Mouse (Mus musculus): Measurements from ENCODE around the gene Akr1a1. TPM values are rescaled to one million over a fixed set of nuclear protein-coding genes. Genes with fewer than 3 reads are reported as not detected.
A peak's percentile ranks its signal among the peaks of the same experiment; 100 is the strongest.

The Akr1a1 gene
- 176 and 194 TPM in 2 replicates for polyA plus RNA-seq (2012; rRNA removed)
- 275 and 295 TPM in 2 replicates for polyA plus RNA-seq (2014; fragmentation: Nextera tagmentation; extraction: Ambion mirVana)

DNA sequence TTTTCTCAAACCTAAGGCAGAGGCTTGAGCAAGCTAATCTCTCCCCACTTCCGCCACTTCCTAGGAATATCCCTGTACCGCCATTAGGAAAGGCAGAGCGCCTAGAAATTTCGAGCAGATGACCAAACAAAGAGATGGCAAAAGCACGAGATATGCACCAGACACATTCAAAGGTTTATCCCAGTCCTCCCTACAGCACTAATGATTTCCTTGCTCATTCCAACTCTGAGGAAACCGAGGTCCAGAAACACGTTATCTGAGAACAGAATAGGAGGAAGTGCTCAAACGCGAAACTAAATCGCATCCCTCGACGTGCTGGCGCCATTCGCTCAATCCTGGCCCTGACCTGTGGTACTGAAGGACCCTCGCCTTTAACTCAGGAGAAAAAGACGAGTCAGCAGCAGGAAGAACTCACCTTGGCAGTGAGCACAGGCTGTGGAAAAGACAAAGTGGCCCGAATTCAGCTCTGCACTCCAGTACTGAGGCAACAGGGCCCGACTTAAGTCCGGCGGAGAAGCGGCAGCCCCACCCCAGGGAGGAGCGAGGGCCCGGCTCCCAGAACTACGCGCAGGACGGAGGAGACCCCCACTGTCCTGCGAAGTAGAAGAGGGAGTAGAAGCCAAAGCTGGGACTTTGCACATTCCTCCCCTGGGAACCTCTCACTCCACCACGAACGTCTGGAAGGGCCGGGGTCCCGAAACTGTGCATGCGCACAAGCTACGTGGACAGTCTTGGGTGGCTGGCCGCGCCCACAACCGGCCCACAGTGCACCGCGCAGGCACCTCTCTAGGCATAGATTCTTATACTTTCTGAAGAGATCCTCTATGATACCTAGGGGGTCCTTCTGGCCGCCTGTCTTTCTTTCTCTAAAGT lies at the start of gene Akr1a1:
Gene Akr1a1, minus strand, starts transcription at position 757 of the 873 bp plus-strand sequence.
- H3K4me3 ChIP-seq (ENCODE audit: insufficient read depth in 1 of 2, low read depth in 2 of 2, low read length in 2 of 2): peak within 1 kb of the TSS; percentile 85 to 97
- H3K4me2 ChIP-seq (ENCODE audit: low read depth): peak within 1 kb of the TSS; percentile 84
- under 1% methylated on average over 39 of the region's 39 CpGs for WGBS (ENCODE audit: insufficient replicate concordance)
- peaks cover 5% of the 10 kb centered on the region for H3K36me3 ChIP-seq (replicated peaks; ENCODE audit: control insufficient read depth, insufficient read depth, low read depth)
- H3K9me3 ChIP-seq (ENCODE audit: control insufficient read depth, low read length): no peaks in the 10 kb centered on the region
- peaks cover 17 to 22% of the 10 kb centered on the region in 2 experiments for H3K4me1 ChIP-seq (replicated peaks; ENCODE audit: control insufficient read depth in 2 of 2, insufficient read depth in 2 of 2, low read length in 1 of 2)
- no peaks in the 10 kb centered on the region for H3K27me3 ChIP-seq (ENCODE audit: control insufficient read depth, insufficient read depth, low read length)
- ATAC-seq (ENCODE audit: insufficient read depth): peak; percentile 93
- TF ChIP-seq CTCF (IDR thresholded peaks at IDR 0.05; ENCODE audit: low read depth): 0 out of 2 replicates have a peak, but pooled peaks have one; percentile 2
- TF ChIP-seq EP300 (IDR thresholded peaks at IDR 0.05; ENCODE audit: low read depth): no peak
- peak within 1 kb of the TSS; percentile 79 for H3K27ac ChIP-seq
- DNase-seq (ENCODE audit: low read depth in 3 of 3, low spot score in 3 of 3): peak; percentile 58 to 69 (median 64)
- H3K9ac ChIP-seq (replicated peaks): peak within 1 kb of the TSS; percentile 92

DNA sequence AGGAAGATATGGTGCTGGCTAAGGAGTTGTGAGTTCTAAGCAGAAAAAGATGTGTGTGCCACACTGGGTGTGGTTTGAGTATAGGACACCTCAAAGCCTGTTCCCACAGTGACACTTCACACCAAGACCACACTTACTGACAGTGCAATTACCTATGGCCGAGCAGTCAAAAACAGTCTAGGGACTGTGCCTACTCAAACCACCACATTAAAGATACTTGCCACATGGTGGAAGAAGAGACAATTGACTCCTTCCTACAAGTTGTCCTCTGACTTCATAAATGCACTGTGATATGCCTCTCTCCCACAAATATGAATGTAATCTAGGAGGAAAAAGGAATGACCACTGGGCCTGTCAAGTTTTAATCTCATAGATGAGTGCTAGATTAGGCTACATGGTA lies 49.5 kb upstream of the Akr1a1 start:
- TF ChIP-seq CTCF (IDR thresholded peaks at IDR 0.05; ENCODE audit: low read depth) (no peak), EP300 (IDR thresholded peaks at IDR 0.05; ENCODE audit: low read depth) (no peak)
- Histone ChIP-seq H3K4me3 (ENCODE audit: insufficient read depth in 1 of 2, low read depth in 2 of 2, low read length in 2 of 2) (no peak overlapping the region), H3K9ac (replicated peaks) (no peak overlapping the region), H3K36me3 (replicated peaks; ENCODE audit: control insufficient read depth, insufficient read depth, low read depth) (peaks cover 17% of the 10 kb centered on the region), H3K27me3 (ENCODE audit: control insufficient read depth, insufficient read depth, low read length) (no peaks in the 10 kb centered on the region), H3K4me1 (replicated peaks; ENCODE audit: control insufficient read depth in 2 of 2, insufficient read depth in 2 of 2, low read length in 1 of 2) (no peaks in the 10 kb centered on the region), H3K4me2 (ENCODE audit: low read depth) (no peak overlapping the region), H3K27ac (no peak overlapping the region), H3K9me3 (ENCODE audit: control insufficient read depth, low read length) (no peaks in the 10 kb centered on the region)
- 58% methylated on average over 1 of the region's 1 CpGs for WGBS (ENCODE audit: insufficient replicate concordance)
- no peak for DNase-seq (ENCODE audit: low read depth in 3 of 3, low spot score in 3 of 3)
- no peak for ATAC-seq (ENCODE audit: insufficient read depth)

DNA sequence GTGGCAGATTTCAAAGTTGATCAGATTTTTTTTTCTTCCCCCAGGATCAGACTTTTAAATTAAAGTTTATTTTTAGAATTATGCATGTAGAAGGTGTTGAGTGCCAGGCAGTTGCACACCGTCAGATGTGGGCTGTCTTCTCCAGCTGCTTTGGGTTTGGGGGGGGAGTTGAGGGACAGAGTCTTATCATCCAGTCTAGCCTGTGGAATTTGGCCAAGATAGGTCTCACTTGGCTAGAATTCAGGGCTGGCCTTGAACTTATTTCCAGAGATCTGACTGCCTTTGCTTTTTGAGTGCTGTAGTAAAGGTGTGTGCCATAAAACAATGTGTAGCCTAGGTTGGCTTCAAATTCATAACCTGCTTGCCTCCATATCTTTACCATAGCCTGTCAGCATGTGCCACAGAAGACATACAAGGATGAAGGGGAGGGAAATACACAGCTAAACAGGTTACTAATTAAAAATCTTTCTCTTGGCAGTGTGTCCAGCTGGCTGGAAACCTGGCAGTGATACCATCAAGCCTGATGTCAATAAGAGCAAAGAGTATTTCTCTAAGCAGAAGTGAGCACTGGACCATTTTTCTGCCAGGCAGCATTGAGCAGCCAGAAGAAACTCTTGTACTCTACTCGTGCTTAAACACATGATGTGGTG lies 47.3 kb upstream of the Akr1a1 start:
- no peak for DNase-seq (ENCODE audit: low read depth in 3 of 3, low spot score in 3 of 3)
- Histone ChIP-seq H3K9ac (replicated peaks) (no peak overlapping the region), H3K4me2 (ENCODE audit: low read depth) (no peak overlapping the region), H3K4me3 (ENCODE audit: insufficient read depth in 1 of 2, low read depth in 2 of 2, low read length in 2 of 2) (no peak overlapping the region), H3K27me3 (ENCODE audit: control insufficient read depth, insufficient read depth, low read length) (no peaks in the 10 kb centered on the region), H3K27ac (no peak overlapping the region), H3K36me3 (replicated peaks; ENCODE audit: control insufficient read depth, insufficient read depth, low read depth) (peaks cover 33% of the 10 kb centered on the region), H3K9me3 (ENCODE audit: control insufficient read depth, low read length) (no peaks in the 10 kb centered on the region), H3K4me1 (replicated peaks; ENCODE audit: control insufficient read depth in 2 of 2, insufficient read depth in 2 of 2, low read length in 1 of 2) (no peaks in the 10 kb centered on the region)
- 30% methylated on average over 2 of the region's 2 CpGs for WGBS (ENCODE audit: insufficient replicate concordance)
- TF ChIP-seq EP300 (IDR thresholded peaks at IDR 0.05; ENCODE audit: low read depth): no peak
- TF ChIP-seq CTCF (IDR thresholded peaks at IDR 0.05; ENCODE audit: low read depth): no peak
- no peak for ATAC-seq (ENCODE audit: insufficient read depth)

DNA sequence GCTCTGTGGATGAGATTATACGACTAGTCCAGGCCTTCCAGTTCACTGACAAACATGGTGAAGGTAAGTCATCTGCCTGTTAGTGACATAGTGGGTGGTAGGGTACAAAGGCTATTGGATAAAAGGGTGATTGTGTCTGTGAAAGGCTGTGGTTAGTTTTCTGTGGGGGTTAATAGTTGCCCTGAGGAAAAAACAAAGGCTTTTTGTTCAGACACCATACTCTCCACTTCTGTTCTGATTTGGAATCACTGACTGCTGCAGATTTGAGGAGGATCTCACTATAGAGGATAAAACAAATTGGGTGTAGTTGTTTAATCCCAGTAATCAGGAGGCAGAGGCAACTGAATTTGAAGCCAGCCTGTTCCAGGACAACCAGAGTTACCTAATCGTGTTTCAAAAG lies 42.3 kb upstream of the Akr1a1 start:
- no peaks in the 10 kb centered on the region for H3K27me3 ChIP-seq (ENCODE audit: control insufficient read depth, insufficient read depth, low read length)
- H3K9ac ChIP-seq (replicated peaks): no peak overlapping the region
- WGBS (ENCODE audit: insufficient replicate concordance): 68% methylated on average over 2 of the region's 2 CpGs
- DNase-seq (ENCODE audit: low read depth in 3 of 3, low spot score in 3 of 3) (no peak), ATAC-seq (ENCODE audit: insufficient read depth) (no peak)
- no peak overlapping the region for H3K4me3 ChIP-seq (ENCODE audit: insufficient read depth in 1 of 2, low read depth in 2 of 2, low read length in 2 of 2)
- H3K36me3 ChIP-seq (replicated peaks; ENCODE audit: control insufficient read depth, insufficient read depth, low read depth): peaks cover 54% of the 10 kb centered on the region
- no peak for TF ChIP-seq CTCF (IDR thresholded peaks at IDR 0.05; ENCODE audit: low read depth)
- TF ChIP-seq EP300 (IDR thresholded peaks at IDR 0.05; ENCODE audit: low read depth): no peak
- no peak overlapping the region for H3K4me2 ChIP-seq (ENCODE audit: low read depth)
- no peaks in the 10 kb centered on the region for H3K4me1 ChIP-seq (replicated peaks; ENCODE audit: control insufficient read depth in 2 of 2, insufficient read depth in 2 of 2, low read length in 1 of 2)
- no peak overlapping the region for H3K27ac ChIP-seq
- H3K9me3 ChIP-seq (ENCODE audit: control insufficient read depth, low read length): no peaks in the 10 kb centered on the region

DNA sequence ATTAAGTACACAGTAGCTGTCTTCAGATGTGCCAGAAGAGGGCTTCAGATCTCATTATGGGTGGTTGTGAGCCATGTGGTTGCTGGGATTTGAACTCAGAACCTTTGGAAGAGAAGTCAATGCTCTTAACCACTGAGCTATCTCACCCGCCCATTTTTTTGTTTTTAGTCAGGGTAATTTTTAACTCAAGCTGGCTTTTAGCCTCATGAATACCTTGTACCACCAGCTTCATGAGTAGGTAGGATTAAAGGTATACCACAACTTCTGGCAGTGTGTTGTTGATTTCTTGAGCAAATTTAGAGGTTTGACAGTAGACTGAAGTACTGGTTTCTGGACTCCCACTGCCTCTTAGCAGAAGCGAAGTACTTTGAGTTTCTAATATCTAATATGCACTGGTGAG lies 40.7 kb upstream of the Akr1a1 start:
- ATAC-seq (ENCODE audit: insufficient read depth): no peak
- H3K4me1 ChIP-seq (replicated peaks; ENCODE audit: control insufficient read depth in 2 of 2, insufficient read depth in 2 of 2, low read length in 1 of 2): peaks cover 1 to 5% of the 10 kb centered on the region in 2 experiments
- TF ChIP-seq EP300 (IDR thresholded peaks at IDR 0.05; ENCODE audit: low read depth) (no peak), CTCF (IDR thresholded peaks at IDR 0.05; ENCODE audit: low read depth) (no peak)
- no peak overlapping the region for H3K4me2 ChIP-seq (ENCODE audit: low read depth)
- no peaks in the 10 kb centered on the region for H3K9me3 ChIP-seq (ENCODE audit: control insufficient read depth, low read length)
- H3K4me3 ChIP-seq (ENCODE audit: insufficient read depth in 1 of 2, low read depth in 2 of 2, low read length in 2 of 2): no peak overlapping the region
- DNase-seq (ENCODE audit: low read depth in 3 of 3, low spot score in 3 of 3): no peak
- no peak overlapping the region for H3K27ac ChIP-seq
- H3K36me3 ChIP-seq (replicated peaks; ENCODE audit: control insufficient read depth, insufficient read depth, low read depth): peaks cover 52% of the 10 kb centered on the region
- no peaks in the 10 kb centered on the region for H3K27me3 ChIP-seq (ENCODE audit: control insufficient read depth, insufficient read depth, low read length)
- no peak overlapping the region for H3K9ac ChIP-seq (replicated peaks)
- 72% methylated on average over 2 of the region's 2 CpGs for WGBS (ENCODE audit: insufficient replicate concordance)

Data from liver, embryonic 14.5 days (tissue).